Mouse (Mus musculus) limb, embryonic 14.5 days (tissue): ENCODE results near the gene Ubxn11. TPM values are rescaled to one million over a fixed set of nuclear protein-coding genes. Genes with fewer than 3 reads are reported as not detected.

Experiments
- ATAC-seq: fragments of 200-750 bp; cut with Nextera tagmentation; 2 replicates; pipeline ENCODE4 v1.8.0; 2017; ENCODE audit warnings: low read depth, moderate number of reproducible peaks, moderate TSS enrichment; ENCODE audit not compliant: low FRiP score
- DNase-seq: peaks from one replicate; pipeline ENCODE4 v3.0.0-alpha.2; 2015; ENCODE audit warnings: low spot score
- H3K27ac ChIP-seq: fragments of 300-500 bp; sonication (generic); replicated peaks from 2 replicates; pipeline ENCODE4 v1.5.1; 2014; ENCODE audit warnings: low read depth, mild to moderate bottlenecking, low read length, moderate library complexity, mixed read lengths
- H3K27me3 ChIP-seq: fragments of 300-500 bp; sonication (generic); 2 replicates; pipeline ENCODE4 v1.6.1; 2014; ENCODE audit warnings: low read length, mixed read lengths; ENCODE audit not compliant: control insufficient read depth, insufficient read depth
- H3K36me3 ChIP-seq: fragments of 300-500 bp; sonication (generic); 2 replicates; pipeline ENCODE4 v1.6.1; 2014; ENCODE audit warnings: mild to moderate bottlenecking, low read length, moderate library complexity, mixed read lengths; ENCODE audit not compliant: control insufficient read depth, insufficient read depth
- H3K4me1 ChIP-seq: fragments of 300-500 bp; sonication (generic); 2 replicates; pipeline ENCODE4 v1.6.1; 2014; ENCODE audit warnings: antibody characterized with exemption, low read length, mixed read lengths; ENCODE audit not compliant: control insufficient read depth, insufficient read depth
- H3K4me2 ChIP-seq: fragments of 300-500 bp; sonication (generic); replicated peaks from 2 replicates; pipeline ENCODE4 v1.6.1; 2014; ENCODE audit warnings: low read depth, mild to moderate bottlenecking, low read length, moderate library complexity; ENCODE audit not compliant: severe bottlenecking
- H3K4me3 ChIP-seq: fragments of 300-500 bp; sonication (generic); replicated peaks from 2 replicates; pipeline ENCODE4 v1.5.1; 2014; ENCODE audit warnings: low read length
- H3K9ac ChIP-seq: fragments of 300-500 bp; sonication (generic); 2 replicates; pipeline ENCODE4 v1.6.1; 2014; ENCODE audit warnings: mild to moderate bottlenecking, low read depth, low read length, moderate library complexity; ENCODE audit not compliant: severe bottlenecking
- H3K9me3 ChIP-seq: fragments of 300-500 bp; sonication (generic); 2 replicates; pipeline ENCODE4 v1.6.1; 2016; ENCODE audit warnings: low read length; ENCODE audit not compliant: control insufficient read depth
- POLR2A ChIP-seq: fragments of 200-500 bp; IDR thresholded peaks from 2 replicates; pipeline ENCODE4 v1.8.0; 2012; ENCODE audit warnings: inconsistent platforms, mild to moderate bottlenecking, moderate library complexity, borderline replicate concordance; ENCODE audit not compliant: insufficient read depth, insufficient read length; ENCODE audit errors: extremely low read depth
- WGBS: fragments of 180-500 bp; shearing (Covaris S2); extraction: QIAGEN DNeasy Blood & Tissue Kit; methylation state at CpG from one replicate; pipeline ENCODE4 v1.1.7; 2014; 5-methylcytosine and 5-hydroxymethylcytosine counted together
- polyA plus RNA-seq, 2 experiments: library from polyadenylated mRNA; depleted of rRNA in 1 of 2; stranded (reverse) in 1 of 2; unstranded in 1 of 2; fragments of >200 nt; fragmentation: Nextera tagmentation in 1 of 2; extraction: Ambion mirVana in 1 of 2; gene quantifications; 2 replicates each; pipeline versions ENCODE4 v1.2.1 to v1.2.3; 2012 to 2014

Ubxn11 gene
- polyA plus RNA-seq, 2 experiments: 7.6 to 21.9 TPM

DNA sequence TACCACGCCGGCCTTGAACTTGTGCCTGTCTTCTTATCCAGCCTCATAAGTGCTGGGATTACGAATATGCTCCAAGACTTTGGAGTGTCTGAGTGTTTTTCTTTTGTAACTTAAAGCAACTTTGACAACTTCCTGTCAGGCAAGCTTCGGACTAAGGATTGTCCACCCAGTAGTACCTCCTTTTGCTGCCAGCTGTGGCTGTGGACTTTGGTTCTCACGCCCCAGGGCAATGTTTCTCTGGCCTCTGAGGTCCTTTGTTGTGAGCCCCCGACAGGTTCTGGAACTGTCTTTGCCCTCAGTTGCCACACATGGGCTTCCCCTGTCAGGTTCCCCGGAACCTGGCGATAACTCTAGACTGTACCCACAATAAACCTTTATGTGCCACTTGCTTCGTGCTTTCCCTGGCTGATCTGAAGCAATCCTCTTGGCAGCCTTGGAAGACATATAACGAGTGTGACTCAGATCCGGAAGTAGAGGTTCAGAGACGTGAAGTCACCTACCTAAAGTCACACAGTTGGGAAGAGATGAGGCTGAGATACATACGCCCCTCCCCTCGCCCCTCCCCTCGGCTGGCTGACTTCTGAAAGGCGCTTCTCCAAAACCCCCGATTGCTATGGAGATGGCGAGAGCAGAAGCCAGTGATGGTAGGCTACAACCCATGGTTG, 41.1 kb upstream of the Ubxn11 start:
- WGBS: 57% methylated on average over 18 of the region's 18 CpGs
- Histone ChIP-seq H3K36me3 (no peaks in the 10 kb centered on the region), H3K9ac (no peak overlapping the region), H3K4me3 (no peak overlapping the region), H3K27me3 (no peaks in the 10 kb centered on the region), H3K9me3 (no peaks in the 10 kb centered on the region), H3K4me1 (no peaks in the 10 kb centered on the region), H3K4me2 (no peak overlapping the region), H3K27ac (no peak overlapping the region)
- ATAC-seq (no peak), DNase-seq (no peak)
- TF ChIP-seq POLR2A: no peak

GRCm38 (mm10) chr4:134061944-134062446, 40.4 kb upstream of the Ubxn11 start:
- Histone ChIP-seq H3K27me3 (no peaks in the 10 kb centered on the region), H3K9me3 (no peaks in the 10 kb centered on the region), H3K36me3 (no peaks in the 10 kb centered on the region), H3K4me1 (no peaks in the 10 kb centered on the region), H3K4me2 (no peak overlapping the region), H3K4me3 (no peak overlapping the region), H3K9ac (no peak overlapping the region), H3K27ac (no peak overlapping the region)
- 20% methylated on average over 6 of the region's 8 CpGs for WGBS
- ATAC-seq (no peak), DNase-seq (no peak)
- no peak for TF ChIP-seq POLR2A

DNA sequence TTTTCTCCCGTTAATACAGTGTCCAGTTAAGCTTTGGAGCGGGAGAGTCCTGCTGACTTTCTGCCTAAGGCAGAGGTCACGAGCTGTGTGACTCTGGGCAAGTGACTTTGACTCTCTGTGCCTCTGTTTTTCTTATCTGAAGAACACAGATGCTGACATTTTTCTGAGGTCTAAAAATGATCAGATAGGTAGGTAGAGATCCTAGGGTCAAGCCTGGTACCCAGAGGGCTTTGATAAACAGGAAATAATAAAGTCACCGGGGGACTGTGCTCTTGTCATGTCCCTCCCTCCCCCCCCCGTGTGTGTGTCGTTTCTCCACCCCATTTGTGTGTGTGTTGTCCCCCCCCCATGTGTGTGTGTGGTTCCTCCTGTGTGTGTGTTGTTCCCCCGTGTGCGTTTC, 39.8 kb upstream of the Ubxn11 start:
- ATAC-seq (no peak), DNase-seq (no peak)
- H3K9me3 ChIP-seq: no peaks in the 10 kb centered on the region
- no peak overlapping the region for H3K27ac ChIP-seq
- no peak overlapping the region for H3K4me3 ChIP-seq
- H3K9ac ChIP-seq: no peak overlapping the region
- no peaks in the 10 kb centered on the region for H3K4me1 ChIP-seq
- no peak for TF ChIP-seq POLR2A
- WGBS: 63% methylated on average over 8 of the region's 8 CpGs
- H3K36me3 ChIP-seq: no peaks in the 10 kb centered on the region
- no peaks in the 10 kb centered on the region for H3K27me3 ChIP-seq
- no peak overlapping the region for H3K4me2 ChIP-seq

DNA sequence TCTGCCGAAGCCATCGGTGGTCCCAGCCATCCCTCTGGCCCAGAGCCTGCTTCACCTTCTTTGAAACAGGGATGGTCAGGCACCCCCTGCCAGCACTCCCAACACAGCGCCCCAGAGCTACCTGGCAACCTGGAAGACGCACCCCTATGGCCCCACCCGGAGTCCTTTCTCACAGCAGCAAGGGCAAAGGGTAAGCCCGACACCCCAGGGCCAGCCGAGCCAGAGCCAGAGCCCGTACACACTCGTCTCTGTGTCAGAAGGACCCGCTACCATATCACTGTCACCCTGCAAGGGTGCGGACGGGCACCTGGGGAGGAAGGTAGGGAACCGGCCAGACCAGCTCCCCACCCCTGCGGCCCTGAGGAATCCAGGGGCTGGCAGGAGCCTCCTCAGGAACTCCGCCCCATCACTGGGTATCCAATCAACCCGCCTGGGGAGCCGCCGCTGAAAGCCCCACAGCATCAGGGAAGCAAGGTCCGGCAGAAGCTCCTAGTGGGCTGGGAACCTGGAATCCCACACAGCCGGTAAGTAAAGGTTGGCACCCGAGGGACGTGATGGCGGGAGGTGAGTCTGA, 36.9 kb upstream of the Ubxn11 start:
- H3K4me2 ChIP-seq: no peak overlapping the region
- H3K9ac ChIP-seq: no peak overlapping the region
- H3K27ac ChIP-seq: no peak overlapping the region
- 21% methylated on average over 22 of the region's 23 CpGs for WGBS
- ATAC-seq (no peak), DNase-seq (no peak)
- H3K27me3 ChIP-seq: no peaks in the 10 kb centered on the region
- no peaks in the 10 kb centered on the region for H3K4me1 ChIP-seq
- TF ChIP-seq POLR2A: no peak
- H3K9me3 ChIP-seq: no peaks in the 10 kb centered on the region
- H3K4me3 ChIP-seq: no peak overlapping the region
- no peaks in the 10 kb centered on the region for H3K36me3 ChIP-seq

DNA sequence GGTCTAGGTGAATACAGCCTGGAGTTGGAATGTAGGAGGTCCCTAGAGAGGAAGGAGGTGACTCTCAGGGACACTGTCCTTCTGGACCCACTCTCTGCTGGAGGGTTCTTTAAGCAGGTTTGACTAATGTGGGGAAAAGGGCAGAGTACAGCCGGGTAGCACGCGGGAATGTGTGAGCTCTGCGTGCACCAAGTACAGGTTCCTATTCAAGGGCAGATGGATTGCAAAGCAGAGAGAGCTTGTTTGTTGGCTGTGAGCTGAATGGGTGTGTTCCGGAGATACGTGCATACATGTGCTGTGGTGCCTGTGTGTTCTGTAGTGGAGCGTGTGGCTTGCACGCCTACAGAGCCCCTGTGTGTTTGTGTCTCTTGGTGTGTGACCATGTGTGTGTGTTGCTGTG, 35.0 kb upstream of the Ubxn11 start:
- Histone ChIP-seq H3K36me3 (no peaks in the 10 kb centered on the region), H3K4me2 (no peak overlapping the region), H3K9me3 (no peaks in the 10 kb centered on the region), H3K27me3 (no peaks in the 10 kb centered on the region), H3K27ac (no peak overlapping the region), H3K4me3 (no peak overlapping the region), H3K9ac (no peak overlapping the region), H3K4me1 (no peaks in the 10 kb centered on the region)
- ATAC-seq (no peak), DNase-seq (no peak)
- no peak for TF ChIP-seq POLR2A
- 96% methylated on average over 8 of the region's 8 CpGs for WGBS
